Mouse (Mus musculus) thymus, adult 2 months (tissue): ENCODE measurements around the gene Dab1. TPM values are rescaled to one million over a fixed set of nuclear protein-coding genes. Genes with fewer than 3 reads are reported as not detected.

Source experiments
- DNase-seq: peaks from one replicate; pipeline ENCODE4 v3.0.0; 2021
- H3K27ac ChIP-seq: fragments of 200-500 bp; 2 replicates; pipeline ENCODE4 v1.5.1; 2012; ENCODE audit warnings: low read length, control low read depth; ENCODE audit not compliant: control insufficient read depth, insufficient read depth
- H3K27me3 ChIP-seq: fragments of 200-500 bp; 2 replicates; pipeline ENCODE4 v1.6.1; 2012; ENCODE audit warnings: mild to moderate bottlenecking, low read length, moderate library complexity, mixed read lengths; ENCODE audit not compliant: control insufficient read depth, insufficient read depth
- H3K36me3 ChIP-seq: fragments of 200-500 bp; 2 replicates; pipeline ENCODE4 v1.6.1; 2012; ENCODE audit warnings: mild to moderate bottlenecking, low read length, moderate library complexity; ENCODE audit not compliant: control insufficient read depth, insufficient read depth
- H3K4me1 ChIP-seq: fragments of 200-500 bp; replicated peaks from 2 replicates; pipeline ENCODE4 v1.6.1; 2012; ENCODE audit warnings: low read length; ENCODE audit not compliant: control insufficient read depth, insufficient read depth
- H3K4me3 ChIP-seq: fragments of 200-500 bp; 2 replicates; pipeline ENCODE4 v1.5.1; 2012; ENCODE audit warnings: mild to moderate bottlenecking, low read length, control low read depth, moderate library complexity; ENCODE audit not compliant: control insufficient read depth, insufficient read depth
- CTCF ChIP-seq: fragments of 200-500 bp; IDR thresholded peaks from 2 replicates; pipeline ENCODE4 v1.5.1; 2012; ENCODE audit warnings: mild to moderate bottlenecking, control low read depth, low read length, moderate library complexity, borderline replicate concordance; ENCODE audit not compliant: control insufficient read depth, poor library complexity, insufficient read depth; ENCODE audit errors: extremely low read depth
- POLR2A ChIP-seq: fragments of 200-500 bp; IDR thresholded peaks from 2 replicates; pipeline ENCODE4 v1.6.1; 2012; ENCODE audit warnings: mild to moderate bottlenecking, low read length, control low read depth, moderate library complexity; ENCODE audit not compliant: control insufficient read depth, poor library complexity, insufficient read depth; ENCODE audit errors: extremely low read depth
- WGBS: fragments of 180-500 bp; shearing (Covaris S2); methylation state at CpG from one replicate; pipeline ENCODE4 v1.1.7; 2018; 5-methylcytosine and 5-hydroxymethylcytosine counted together
- polyA plus RNA-seq: library from polyadenylated mRNA; depleted of rRNA; stranded (reverse); fragments of >200 nt; gene quantifications from 2 replicates; pipeline ENCODE4 v1.2.3, GENCODE M21; 2012

The Dab1 gene
- polyA plus RNA-seq, 1 experiment = 0.28 TPM

DNA sequence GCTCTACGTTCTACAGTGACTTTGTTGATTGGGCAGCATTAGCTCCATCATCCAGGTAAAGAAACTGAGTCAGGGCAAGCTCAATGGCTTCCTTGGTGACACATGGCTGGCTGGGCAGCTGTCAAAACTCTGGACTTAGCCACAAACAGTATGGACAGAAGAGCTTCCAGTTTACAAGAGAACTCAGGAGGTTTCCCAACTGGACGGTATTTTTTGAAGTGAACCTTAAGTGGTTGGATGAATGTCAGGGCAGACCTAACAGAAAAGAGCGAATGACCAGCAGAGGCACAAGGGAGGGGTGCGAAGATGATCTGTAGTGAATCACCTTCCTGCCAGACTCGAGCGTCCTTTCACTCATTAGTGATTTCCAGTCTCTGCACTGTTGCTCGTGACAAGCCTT, 857.7 kb downstream of the Dab1 start:
- H3K27ac ChIP-seq = no peak overlapping the region
- H3K4me1 ChIP-seq = no peaks in the 10 kb centered on the region
- no peaks in the 10 kb centered on the region for H3K27me3 ChIP-seq
- no peak overlapping the region for H3K4me3 ChIP-seq
- no peak for DNase-seq
- 90% methylated on average over 7 of the region's 7 CpGs for WGBS
- TF ChIP-seq POLR2A (no peak), CTCF (no peak)
- H3K36me3 ChIP-seq = no peaks in the 10 kb centered on the region

- no peaks in the 10 kb centered on the region for H3K4me1 ChIP-seq
- 97% methylated on average over 1 of the region's 1 CpGs for WGBS
- H3K36me3 ChIP-seq = no peaks in the 10 kb centered on the region
- H3K27ac ChIP-seq = no peak overlapping the region
- no peak overlapping the region for H3K4me3 ChIP-seq
- TF ChIP-seq POLR2A = no peak
- TF ChIP-seq CTCF = no peak
- no peaks in the 10 kb centered on the region for H3K27me3 ChIP-seq
- DNase-seq = no peak
These were observed 864.8 kb downstream of the Dab1 start for GRCm38 (mm10) chr4:104483948-104484347.

GRCm38 (mm10) chr4:104497221-104497620, 878.1 kb downstream of the Dab1 start:
- Histone ChIP-seq H3K27ac (no peak overlapping the region), H3K36me3 (no peaks in the 10 kb centered on the region), H3K4me3 (no peak overlapping the region), H3K27me3 (no peaks in the 10 kb centered on the region), H3K4me1 (no peaks in the 10 kb centered on the region)
- DNase-seq = no peak
- 90% methylated on average over 1 of the region's 1 CpGs for WGBS
- TF ChIP-seq POLR2A (no peak), CTCF (no peak)

DNA sequence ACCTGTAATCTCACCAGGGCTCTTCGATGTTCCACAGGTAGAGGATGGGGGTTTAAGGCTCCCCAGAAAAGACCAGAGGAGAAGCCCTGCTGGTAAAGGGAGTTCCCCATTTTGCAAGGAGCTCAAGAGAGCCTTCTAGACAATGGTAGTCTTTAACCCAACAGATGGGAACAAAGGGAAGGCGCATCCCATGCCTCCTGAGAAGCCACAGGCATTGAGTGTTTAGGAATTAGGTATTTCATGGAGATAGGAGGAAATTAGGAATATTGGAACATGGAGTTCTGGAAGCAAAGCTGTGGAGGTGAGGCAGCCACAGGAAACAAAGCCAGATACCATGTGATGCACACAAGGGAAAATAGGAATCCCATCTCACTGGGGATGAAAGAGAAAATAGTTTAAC, 881.0 kb downstream of the Dab1 start:
- H3K4me3 ChIP-seq = no peak overlapping the region
- no peaks in the 10 kb centered on the region for H3K36me3 ChIP-seq
- DNase-seq = no peak
- TF ChIP-seq POLR2A (no peak), CTCF (no peak)
- no peaks in the 10 kb centered on the region for H3K4me1 ChIP-seq
- WGBS = 86% methylated on average over 2 of the region's 2 CpGs
- H3K27me3 ChIP-seq = no peaks in the 10 kb centered on the region
- no peak overlapping the region for H3K27ac ChIP-seq

- no peak for DNase-seq
- WGBS = 80% methylated on average over 4 of the region's 4 CpGs
- Histone ChIP-seq H3K27ac (no peak overlapping the region), H3K4me3 (no peak overlapping the region), H3K27me3 (no peaks in the 10 kb centered on the region), H3K4me1 (no peaks in the 10 kb centered on the region), H3K36me3 (no peaks in the 10 kb centered on the region)
- TF ChIP-seq CTCF = no peak
- TF ChIP-seq POLR2A = no peak
These were observed 881.5 kb downstream of the Dab1 start for GRCm38 (mm10) chr4:104500646-104501045.

DNA sequence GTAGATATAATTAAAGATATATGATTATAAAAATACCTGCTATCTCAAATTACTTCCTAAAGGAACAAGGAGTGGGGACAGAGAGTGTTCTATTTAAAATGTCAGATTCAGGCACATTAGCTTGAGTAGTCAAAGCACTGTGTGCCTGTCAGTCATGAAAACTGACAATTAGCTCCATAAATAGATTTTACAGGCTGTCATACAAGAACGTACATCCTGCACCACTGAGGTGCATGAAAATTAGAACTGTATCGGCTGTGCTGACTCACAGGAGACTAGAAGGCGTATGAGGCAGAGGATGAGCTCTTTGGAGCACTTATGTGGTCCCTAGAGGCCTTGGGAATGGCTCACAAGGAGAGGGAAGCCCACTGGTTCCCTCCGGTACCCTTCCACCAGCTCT, 882.1 kb downstream of the Dab1 start:
- Histone ChIP-seq H3K27ac (no peak overlapping the region), H3K27me3 (no peaks in the 10 kb centered on the region), H3K4me3 (no peak overlapping the region), H3K36me3 (no peaks in the 10 kb centered on the region), H3K4me1 (no peaks in the 10 kb centered on the region)
- no peak for TF ChIP-seq POLR2A
- TF ChIP-seq CTCF = no peak
- DNase-seq = no peak
- WGBS = 90% methylated on average over 4 of the region's 4 CpGs

- H3K27ac ChIP-seq = no peak overlapping the region
- no peak overlapping the region for H3K4me3 ChIP-seq
- no peak for DNase-seq
- TF ChIP-seq POLR2A (no peak), CTCF (no peak)
- H3K4me1 ChIP-seq = no peaks in the 10 kb centered on the region
- H3K27me3 ChIP-seq = no peaks in the 10 kb centered on the region
- no peaks in the 10 kb centered on the region for H3K36me3 ChIP-seq
These were observed 885.8 kb downstream of the Dab1 start for GRCm38 (mm10) chr4:104504916-104505315.
